Mouse (Mus musculus) cerebellum, postnatal 25 days (tissue): ENCODE results near the gene Slc35f4.

Experiments used
- DNase-seq, 2 experiments: peaks; one replicate each; pipeline ENCODE4 v3.0.0; 2021; ENCODE audit warnings: mixed read lengths in 2 of 2

Slc35f4 gene

DNA sequence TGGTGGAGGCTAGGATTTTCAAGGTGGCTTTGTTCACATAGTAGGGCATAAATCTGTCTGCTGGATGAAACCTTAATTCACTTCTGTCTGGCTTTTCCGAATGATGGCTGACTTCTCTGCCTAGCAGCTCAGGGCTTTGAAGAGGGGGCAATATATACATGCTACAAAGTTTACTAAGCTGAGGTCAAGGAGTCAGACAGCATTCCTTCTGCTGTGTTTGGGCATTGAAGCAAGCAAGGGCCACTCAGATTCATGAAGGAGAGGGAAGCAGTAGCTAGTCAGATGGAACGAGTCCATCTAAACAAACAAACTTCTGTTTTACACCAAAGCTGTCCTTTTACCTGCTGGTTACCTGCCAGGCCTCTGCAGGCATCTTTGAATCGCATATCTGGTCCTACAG, 248.2 kb downstream of the Slc35f4 start:
- no peak for DNase-seq

DNA sequence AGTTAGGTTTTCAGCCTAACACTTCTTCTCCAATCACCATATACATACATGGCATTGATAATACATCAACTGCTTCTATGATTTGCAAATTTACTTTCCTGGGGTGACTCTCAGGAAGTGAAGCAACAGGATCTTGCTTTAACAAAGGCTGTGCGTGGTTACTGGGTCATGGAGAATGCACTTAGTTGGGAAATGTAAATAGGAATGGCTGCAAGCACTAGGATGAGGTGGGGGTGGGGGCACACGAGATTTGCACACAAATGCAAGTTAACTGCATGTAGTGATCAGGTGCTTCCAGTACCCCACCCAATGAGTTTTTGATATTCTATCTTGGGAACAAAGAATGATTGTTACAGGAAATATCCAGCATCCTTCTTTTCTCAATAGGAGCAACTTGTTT, 250.5 kb downstream of the Slc35f4 start:
- DNase-seq = no peak

GRCm38 (mm10) chr14:49265286-49266002, 260.4 kb downstream of the Slc35f4 start:
- no peak for DNase-seq
